Mouse (Mus musculus): Measurements from ENCODE around the gene Ece2.

GRCm38 (mm10) chr16:20692241-20692965 is 62.8 kb downstream of the Ece2 start:
- TF ChIP-seq CTCF (IDR thresholded peaks at IDR 0.05; ENCODE audit: low read depth): no peak
- no peak for TF ChIP-seq EP300 (optimal IDR thresholded peaks at IDR 0.05)
